In the genomic region with DNA sequence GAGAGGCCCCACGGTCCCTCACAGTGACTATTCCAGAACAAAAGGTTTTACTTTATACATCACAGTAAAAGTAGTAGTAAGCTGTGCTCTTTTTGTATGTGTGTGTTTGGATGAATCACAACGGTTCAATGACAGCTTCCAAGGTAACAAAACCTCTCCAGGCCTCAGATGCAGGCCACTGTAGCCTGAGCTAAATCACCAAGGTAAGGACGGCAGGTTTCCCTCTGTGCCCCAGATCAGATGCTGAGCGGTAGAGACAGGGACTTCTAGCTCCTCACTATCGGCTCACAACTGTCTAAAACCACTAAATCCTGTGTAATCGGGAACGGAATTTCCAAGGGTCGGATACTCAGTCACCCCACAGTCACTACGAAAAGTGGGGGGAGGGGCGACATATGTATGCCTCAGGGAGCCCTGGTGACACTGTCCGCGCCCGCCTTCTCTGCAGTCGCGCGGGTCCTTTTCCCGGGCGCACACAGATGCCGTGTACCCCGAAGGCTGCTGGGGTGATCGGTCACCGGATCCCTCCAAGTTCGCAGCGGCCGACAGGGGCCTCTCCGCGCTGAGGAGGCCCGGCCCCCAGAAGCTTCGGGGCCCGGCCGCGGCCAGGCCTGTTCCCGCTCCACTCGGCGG, we compare ENCODE assay signal across 8 mouse cellular contexts. TPM values are rescaled to one million over a fixed set of nuclear protein-coding genes. Genes with fewer than 3 reads are reported as not detected.
DNase-seq lines count a peak whose midpoint lies in the region; ATAC-seq and TF ChIP-seq lines count a peak whose summit lies in the region.

No protein-coding gene starts in this region.

- peak; percentile 60 for DNase-seq in ES-CJ7 (ENCODE audit: low read depth, low spot score)
- DNase-seq in adrenal gland, postnatal 10 days, result peak; percentile 71
- peak; percentile 69 to 71 for DNase-seq in kidney, postnatal 25 days
- DNase-seq in lung, adult 2 months, result peak; percentile 54

- no peaks in the 10 kb centered on the region for H3K9me3 ChIP-seq in heart, embryonic 13.5 days

- H3K27me3 ChIP-seq in heart, embryonic 13.5 days (replicated peaks), result no peaks in the 10 kb centered on the region

- H3K4me1 ChIP-seq in embryonic fibroblast, embryonic 13.5 days (ENCODE audit: control insufficient read depth, insufficient read depth, low read length), result peaks cover 13% of the 10 kb centered on the region
- peaks cover 41% of the 10 kb centered on the region for H3K4me1 ChIP-seq in heart, embryonic 13.5 days
- H3K4me1 ChIP-seq in lung, adult 2 months (ENCODE audit: control insufficient read depth, insufficient read depth, low read length), result peaks cover 5% of the 10 kb centered on the region
- H3K4me1 ChIP-seq in olfactory bulb, adult 2 months (ENCODE audit: control insufficient read depth, insufficient read depth, low read length), result peaks cover 15% of the 10 kb centered on the region

- TF ChIP-seq POLR2A in embryonic fibroblast, embryonic 13.5 days (IDR thresholded peaks at IDR 0.05; ENCODE audit: low read depth, low read length), result no peak
- no peak for TF ChIP-seq POLR2A in lung, adult 2 months (IDR thresholded peaks at IDR 0.05; ENCODE audit: borderline replicate concordance, extremely low read depth, low read depth, low read length)
- TF ChIP-seq POLR2A in olfactory bulb, adult 2 months (IDR thresholded peaks at IDR 0.05; ENCODE audit: insufficient read depth, low read depth, low read length), result no peak; the same call in 1 of the 2 replicates

- peaks cover 15% of the 10 kb centered on the region for H3K36me3 ChIP-seq in heart, embryonic 13.5 days

- H3K4me2 ChIP-seq in heart, embryonic 13.5 days, result peak overlapping the region; percentile 91

- WGBS in heart, embryonic 13.5 days, result 1% methylated on average over 35 of the region's 35 CpGs
- under 1% methylated on average over 35 of the region's 35 CpGs for WGBS in lung, adult 2 months
- WGBS in olfactory bulb, adult 2 months, result under 1% methylated on average over 35 of the region's 35 CpGs

- H3K27ac ChIP-seq in embryonic fibroblast, embryonic 13.5 days (ENCODE audit: insufficient read depth, low read length), result peak overlapping the region; percentile 20; the same call in 1 of the 2 replicates
- H3K27ac ChIP-seq in heart, embryonic 13.5 days (replicated peaks), result peak overlapping the region; percentile 86
- H3K27ac ChIP-seq in olfactory bulb, adult 2 months (ENCODE audit: insufficient read depth, low read depth, low read length), result peak overlapping the region; percentile 43

- no peak; the same call in 1 of the 2 replicates for ATAC-seq in heart, embryonic 13.5 days (ENCODE audit: extremely low read depth, insufficient number of reproducible peaks, low FRiP score, low TSS enrichment)
- no peak for ATAC-seq in monocyte, adult 5-6 weeks (replicated peaks; ENCODE audit: insufficient number of reproducible peaks, low FRiP score, low TSS enrichment, poor library complexity, severe bottlenecking)

- no peak for TF ChIP-seq CTCF in embryonic fibroblast, embryonic 13.5 days (IDR thresholded peaks at IDR 0.05; ENCODE audit: borderline replicate concordance, insufficient read depth, low read length)
- no peak for TF ChIP-seq CTCF in lung, adult 2 months (IDR thresholded peaks at IDR 0.05; ENCODE audit: insufficient read depth, low read length)
- TF ChIP-seq CTCF in olfactory bulb, adult 2 months (IDR thresholded peaks at IDR 0.05; ENCODE audit: insufficient read depth, low read depth, low read length), result no peak

- H3K9ac ChIP-seq in heart, embryonic 13.5 days, result peak overlapping the region; percentile 91

- peak overlapping the region; percentile 97 for H3K4me3 ChIP-seq in embryonic fibroblast, embryonic 13.5 days (ENCODE audit: insufficient read depth, low read length)
- peak overlapping the region; percentile 72 for H3K4me3 ChIP-seq in heart, embryonic 13.5 days
- H3K4me3 ChIP-seq in lung, adult 2 months (replicated peaks; ENCODE audit: extremely low read depth, low read depth, low read length), result peak overlapping the region; percentile 80
- H3K4me3 ChIP-seq in olfactory bulb, adult 2 months (ENCODE audit: insufficient read depth, low read depth, low read length), result peak overlapping the region; percentile 96

RNA-seq across cellular contexts. Expression of a gene that starts 0.6 kb away (rescaled TPM):
- total RNA-seq in adrenal gland, postnatal 10 days (2021), result 100 to 1,000 TPM; 101 to 107 TPM
- 192 and 195 TPM in 2 replicates for polyA plus RNA-seq in embryonic fibroblast, embryonic 13.5 days (2011; ENCODE audit: insufficient read length, low read depth, missing spikeins)
- 207 and 228 TPM in 2 replicates for polyA plus RNA-seq in heart, embryonic 13.5 days (2015; fragmentation: Nextera tagmentation; extraction: Ambion mirVana)
- polyA plus RNA-seq in lung, adult 2 months (2012; rRNA removed), result 25.0 and 31.4 TPM in 2 replicates
- polyA plus RNA-seq in olfactory bulb, adult 2 months (2012; ENCODE audit: insufficient read depth, insufficient read length, low replicate concordance, missing spikeins), result 145 and 219 TPM in 2 replicates
- total RNA-seq in monocyte, adult 5-6 weeks (2017), result 86.9 to 106 TPM (median 100 TPM) in 3 replicates

RNA-seq across cellular contexts. Expression of a gene that starts 17.4 kb away (rescaled TPM):
- total RNA-seq in adrenal gland, postnatal 10 days (2021), result 100 to 1,000 TPM; 134 to 155 TPM
- polyA plus RNA-seq in embryonic fibroblast, embryonic 13.5 days (2011; ENCODE audit: insufficient read length, low read depth, missing spikeins), result 3.6 and 5.2 TPM in 2 replicates
- polyA plus RNA-seq in heart, embryonic 13.5 days (2015; fragmentation: Nextera tagmentation; extraction: Ambion mirVana), result 32.0 and 32.9 TPM in 2 replicates
- 42.0 and 44.3 TPM in 2 replicates for polyA plus RNA-seq in lung, adult 2 months (2012; rRNA removed)
- polyA plus RNA-seq in olfactory bulb, adult 2 months (2012; ENCODE audit: insufficient read depth, insufficient read length, low replicate concordance, missing spikeins), result not detected in 2 replicates
- total RNA-seq in monocyte, adult 5-6 weeks (2017), result 0.32 to 1.8 TPM in 2 of 3 replicates, not detected in the other

RNA-seq across cellular contexts. Expression of a gene that starts 19.9 kb away (rescaled TPM):
- 10 to 100 TPM in 1 of 2 experiments, 1 to 10 TPM in 1; 9.8 to 10.1 TPM for total RNA-seq in adrenal gland, postnatal 10 days (2021)
- polyA plus RNA-seq in embryonic fibroblast, embryonic 13.5 days (2011; ENCODE audit: insufficient read length, low read depth, missing spikeins), result 0.35 and 1.3 TPM in 2 replicates
- polyA plus RNA-seq in heart, embryonic 13.5 days (2015; fragmentation: Nextera tagmentation; extraction: Ambion mirVana), result 7.6 and 8.1 TPM in 2 replicates
- 36.8 and 41.6 TPM in 2 replicates for polyA plus RNA-seq in lung, adult 2 months (2012; rRNA removed)
- polyA plus RNA-seq in olfactory bulb, adult 2 months (2012; ENCODE audit: insufficient read depth, insufficient read length, low replicate concordance, missing spikeins), result not detected in 2 replicates
- total RNA-seq in monocyte, adult 5-6 weeks (2017), result 265 to 357 TPM (median 285 TPM) in 3 replicates

RNA-seq across cellular contexts. Expression of a gene that starts 43.3 kb away (rescaled TPM):
- 10 to 100 TPM; 13.3 to 21.3 TPM for total RNA-seq in adrenal gland, postnatal 10 days (2021)
- 4.4 and 5.1 TPM in 2 replicates for polyA plus RNA-seq in embryonic fibroblast, embryonic 13.5 days (2011; ENCODE audit: insufficient read length, low read depth, missing spikeins)
- polyA plus RNA-seq in heart, embryonic 13.5 days (2015; fragmentation: Nextera tagmentation; extraction: Ambion mirVana), result 15.8 and 16.6 TPM in 2 replicates
- polyA plus RNA-seq in lung, adult 2 months (2012; rRNA removed), result 15.1 and 15.6 TPM in 2 replicates
- not detected in 2 replicates for polyA plus RNA-seq in olfactory bulb, adult 2 months (2012; ENCODE audit: insufficient read depth, insufficient read length, low replicate concordance, missing spikeins)
- 2.5 to 5.0 TPM (median 3.0 TPM) in 3 replicates for total RNA-seq in monocyte, adult 5-6 weeks (2017)

RNA-seq across cellular contexts. Expression of a gene that starts 43.3 kb away (rescaled TPM):
- 10 to 100 TPM; 29.4 to 34.1 TPM for total RNA-seq in adrenal gland, postnatal 10 days (2021)
- 11.4 and 16.9 TPM in 2 replicates for polyA plus RNA-seq in embryonic fibroblast, embryonic 13.5 days (2011; ENCODE audit: insufficient read length, low read depth, missing spikeins)
- 23.3 and 26.8 TPM in 2 replicates for polyA plus RNA-seq in heart, embryonic 13.5 days (2015; fragmentation: Nextera tagmentation; extraction: Ambion mirVana)
- polyA plus RNA-seq in lung, adult 2 months (2012; rRNA removed), result 27.5 and 29.9 TPM in 2 replicates
- not detected in 2 replicates for polyA plus RNA-seq in olfactory bulb, adult 2 months (2012; ENCODE audit: insufficient read depth, insufficient read length, low replicate concordance, missing spikeins)
- total RNA-seq in monocyte, adult 5-6 weeks (2017), result 8.8 to 12.2 TPM (median 9.7 TPM) in 3 replicates

Comparison
In these comparisons a context has a peak if more than half of its experiments do, and no peak if none do; other contexts are left out.
1. H3K27ac ChIP-seq: peak in every context shown above with its lines; median percentile 86 in heart, embryonic 13.5 days; 43 in olfactory bulb, adult 2 months; 20 in embryonic fibroblast, embryonic 13.5 days.